Mouse (Mus musculus) hindbrain, postnatal 0 days (tissue): ENCODE measurements around the gene Acot13. TPM values are rescaled to one million over a fixed set of nuclear protein-coding genes. Genes with fewer than 3 reads are reported as not detected.

Source experiments
- ATAC-seq: fragments of 200-750 bp; cut with Nextera tagmentation; 2 replicates; pipeline ENCODE4 v1.8.0; 2017; ENCODE audit warnings: mild to moderate bottlenecking, moderate TSS enrichment, moderate library complexity
- DNase-seq: peaks from one replicate; pipeline ENCODE4 v3.0.0-alpha.2; 2015; ENCODE audit warnings: low spot score
- H3K27ac ChIP-seq: fragments of 300-500 bp; sonication (generic); 2 replicates; pipeline ENCODE4 v1.5.1; 2014; ENCODE audit warnings: mild to moderate bottlenecking
- H3K27me3 ChIP-seq: fragments of 300-500 bp; sonication (generic); 2 replicates; pipeline ENCODE4 v1.6.1; 2014; ENCODE audit warnings: low read length, mixed read lengths; ENCODE audit not compliant: insufficient read depth
- H3K36me3 ChIP-seq: fragments of 300-500 bp; sonication (generic); 2 replicates; pipeline ENCODE4 v1.6.1; 2014; ENCODE audit warnings: low read length, mixed read lengths; ENCODE audit not compliant: insufficient read depth
- H3K4me1 ChIP-seq: fragments of 300-500 bp; sonication (generic); 2 replicates; pipeline ENCODE4 v1.6.1; 2014; ENCODE audit warnings: antibody characterized with exemption, low read length, mixed read lengths; ENCODE audit not compliant: insufficient read depth
- H3K4me2 ChIP-seq: fragments of 300-500 bp; sonication (generic); 2 replicates; pipeline ENCODE4 v1.6.1; 2014; ENCODE audit warnings: low read depth, mild to moderate bottlenecking, low read length, moderate library complexity, mixed read lengths
- H3K4me3 ChIP-seq: fragments of 300-500 bp; sonication (generic); 2 replicates; pipeline ENCODE4 v1.5.1; 2014; ENCODE audit warnings: low read length
- H3K9ac ChIP-seq: fragments of 300-500 bp; sonication (generic); replicated peaks from 2 replicates; pipeline ENCODE4 v1.6.1; 2014; ENCODE audit warnings: mild to moderate bottlenecking, low read length, moderate library complexity, mixed read lengths
- H3K9me3 ChIP-seq: fragments of 300-500 bp; sonication (generic); 2 replicates; pipeline ENCODE4 v1.6.1; 2016; ENCODE audit warnings: low read length, mixed read lengths
- CTCF ChIP-seq: IDR thresholded peaks from 2 replicates; pipeline ENCODE4 v1.5.1; 2016; ENCODE audit warnings: antibody characterized with exemption, control low read depth, low read depth
- WGBS: fragments of 180-500 bp; shearing (Covaris S2); extraction: QIAGEN DNeasy Blood & Tissue Kit; methylation state at CpG from one replicate; pipeline ENCODE4 v1.1.7; 2014; 5-methylcytosine and 5-hydroxymethylcytosine counted together
- polyA plus RNA-seq: library from polyadenylated mRNA; unstranded; fragments of >200 nt; fragmentation: Nextera tagmentation; extraction: Ambion mirVana; gene quantifications from 2 replicates; pipeline ENCODE4 v1.2.1, GENCODE M21; 2015
- total RNA-seq: library from RNA; depleted of rRNA; stranded (reverse); fragments of >200 nt; gene quantifications from 2 replicates; pipeline ENCODE4 v1.2.3, GENCODE M21; 2014

Acot13 gene
- total and polyA plus RNA-seq, 2 experiments from 2014 or later: 14.7 to 69.7 TPM

DNA sequence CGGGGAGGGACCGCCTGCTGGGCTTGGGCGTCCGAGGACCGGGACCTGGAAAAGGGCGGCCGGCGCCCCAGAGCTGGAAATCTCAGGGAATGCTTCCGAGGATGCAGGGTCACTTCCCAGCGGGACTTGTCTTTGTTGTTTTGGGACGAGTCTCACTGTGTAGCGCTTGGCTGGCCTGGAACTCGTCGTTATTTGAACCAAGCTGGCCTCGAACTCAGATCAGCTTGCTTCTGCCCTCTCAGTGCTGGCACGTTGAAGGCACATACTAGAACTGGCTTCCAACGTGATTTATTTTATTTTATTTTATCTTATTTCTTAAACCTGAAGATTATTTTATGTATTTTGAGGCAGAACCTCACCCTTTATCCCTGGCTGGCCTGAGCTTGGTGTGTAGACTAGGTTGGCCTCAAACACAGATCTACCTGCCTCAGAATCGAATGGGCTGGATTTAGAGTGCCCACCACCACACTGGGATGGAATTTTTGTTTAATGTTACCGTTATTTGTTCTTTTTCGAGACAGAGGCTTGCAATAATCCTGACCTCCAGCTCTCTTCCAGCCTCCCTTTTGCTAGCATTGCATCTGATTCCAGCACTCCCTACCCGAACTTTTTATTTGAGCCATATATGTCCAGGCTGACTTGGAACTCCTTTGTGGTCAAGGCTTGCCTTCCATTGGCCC, 931 bp upstream of the Acot13 start:
- DNase-seq: no peak
- TF ChIP-seq CTCF: no peak
- 5% methylated on average over 20 of the region's 21 CpGs for WGBS
- H3K9ac ChIP-seq: peak overlapping the region; percentile 90
- H3K9me3 ChIP-seq: no peaks in the 10 kb centered on the region
- no peaks in the 10 kb centered on the region for H3K36me3 ChIP-seq
- no peaks in the 10 kb centered on the region for H3K27me3 ChIP-seq
- H3K4me3 ChIP-seq: peak overlapping the region; percentile 98
- H3K4me1 ChIP-seq: peaks cover 5% of the 10 kb centered on the region; the same call in 1 of the 2 replicates
- no peak for ATAC-seq
- peak overlapping the region; percentile 80 for H3K4me2 ChIP-seq
- peak overlapping the region; percentile 93 for H3K27ac ChIP-seq

DNA sequence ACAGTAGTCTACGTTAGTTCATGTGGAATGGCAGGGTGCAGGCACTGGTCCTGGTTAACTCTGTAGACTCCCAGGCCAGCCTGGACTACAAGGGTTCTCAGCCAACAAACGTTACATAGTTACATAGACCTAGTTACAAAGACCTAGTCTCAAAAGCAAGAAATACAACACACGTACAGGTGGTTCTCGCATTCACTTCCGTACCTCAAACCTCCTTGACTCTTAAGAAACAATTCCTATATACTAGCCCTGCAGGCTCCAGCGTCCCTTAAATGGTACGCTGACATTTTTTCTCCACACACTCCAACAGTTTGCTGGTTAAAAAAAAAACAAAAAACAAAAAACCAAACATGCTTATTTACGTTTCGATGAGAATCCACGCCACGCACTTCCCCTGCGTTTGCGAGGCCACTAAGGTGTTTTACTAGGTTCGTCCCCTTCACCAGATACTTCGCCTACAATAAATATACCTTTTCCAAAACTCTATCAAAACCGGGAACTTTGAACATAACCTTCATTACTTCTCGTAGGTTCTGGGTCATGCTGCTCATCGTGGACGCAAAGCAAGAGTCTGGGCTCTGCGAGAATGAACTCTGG, 486 bp downstream of the Acot13 start:
- Histone ChIP-seq H3K4me3 (peak overlapping the region; percentile 98), H3K27me3 (no peaks in the 10 kb centered on the region), H3K4me1 (peaks cover 5% of the 10 kb centered on the region; the same call in 1 of the 2 replicates), H3K4me2 (peak overlapping the region; percentile 75), H3K27ac (peak overlapping the region; percentile 63; the same call in 1 of the 2 replicates), H3K9me3 (no peaks in the 10 kb centered on the region), H3K36me3 (no peaks in the 10 kb centered on the region), H3K9ac (peak overlapping the region; percentile 90)
- TF ChIP-seq CTCF: no peak
- DNase-seq (no peak), ATAC-seq (no peak)
- WGBS: 2% methylated on average over 20 of the region's 20 CpGs

- Histone ChIP-seq H3K4me3 (no peak overlapping the region), H3K9me3 (no peaks in the 10 kb centered on the region), H3K9ac (no peak overlapping the region), H3K27me3 (no peaks in the 10 kb centered on the region), H3K36me3 (no peaks in the 10 kb centered on the region), H3K27ac (no peak overlapping the region), H3K4me2 (no peak overlapping the region), H3K4me1 (no peaks in the 10 kb centered on the region)
- no peak for TF ChIP-seq CTCF
- WGBS: 81% methylated on average over 7 of the region's 7 CpGs
- DNase-seq (no peak), ATAC-seq (no peak)
These were observed 5.2 kb downstream of the Acot13 start for GRCm38 (mm10) chr13:24826116-24826515.

- Histone ChIP-seq H3K9me3 (no peaks in the 10 kb centered on the region), H3K4me2 (no peak overlapping the region), H3K27me3 (no peaks in the 10 kb centered on the region), H3K36me3 (no peaks in the 10 kb centered on the region), H3K4me1 (no peaks in the 10 kb centered on the region), H3K9ac (no peak overlapping the region), H3K4me3 (no peak overlapping the region), H3K27ac (no peak overlapping the region)
- TF ChIP-seq CTCF: no peak
- DNase-seq: no peak
- 86% methylated on average over 4 of the region's 4 CpGs for WGBS
- no peak for ATAC-seq
These were observed 5.8 kb downstream of the Acot13 start for GRCm38 (mm10) chr13:24825587-24825986.

- TF ChIP-seq CTCF: no peak
- H3K4me2 ChIP-seq: no peak overlapping the region
- no peaks in the 10 kb centered on the region for H3K4me1 ChIP-seq
- H3K4me3 ChIP-seq: no peak overlapping the region
- no peak overlapping the region for H3K27ac ChIP-seq
- DNase-seq: no peak
- no peak overlapping the region for H3K9ac ChIP-seq
- H3K36me3 ChIP-seq: peaks cover 3% of the 10 kb centered on the region; the same call in 1 of the 2 replicates
- WGBS: 97% methylated on average over 4 of the region's 4 CpGs
- H3K27me3 ChIP-seq: no peaks in the 10 kb centered on the region
- no peaks in the 10 kb centered on the region for H3K9me3 ChIP-seq
- ATAC-seq: no peak
These were observed 6.7 kb downstream of the Acot13 start for GRCm38 (mm10) chr13:24824647-24825046.

GRCm38 (mm10) chr13:24822663-24823343, 8.5 kb downstream of the Acot13 start:
- DNase-seq (no peak), ATAC-seq (no peak)
- Histone ChIP-seq H3K4me2 (no peak overlapping the region), H3K27ac (no peak overlapping the region), H3K27me3 (no peaks in the 10 kb centered on the region), H3K36me3 (peaks cover 13% of the 10 kb centered on the region; the same call in 1 of the 2 replicates), H3K4me3 (no peak overlapping the region), H3K9ac (no peak overlapping the region), H3K9me3 (no peaks in the 10 kb centered on the region), H3K4me1 (no peaks in the 10 kb centered on the region)
- no peak for TF ChIP-seq CTCF
- WGBS: 88% methylated on average over 16 of the region's 16 CpGs
